Mouse (Mus musculus) CD4-positive helper T cell, adult 2 months (primary cell): Measurements from ENCODE around the gene L3mbtl2.
"Not testable (repeated sequence)": the region's sequence is repeated elsewhere in the genome, so short reads cannot be mapped to it uniquely, and the experiment has no call there.

Source experiments
- DNase-seq: peaks from one replicate; pipeline ENCODE4 v3.0.0-alpha.2; 2012; ENCODE audit warnings: low read depth, missing footprints, low spot score

The L3mbtl2 gene

GRCm38 (mm10) chr15:81663697-81664561 is at the start of gene L3mbtl2:
Gene L3mbtl2 (plus strand): TSS chr15:81663889.
- peak; percentile 93 for DNase-seq

- DNase-seq = no peak
Observed at GRCm38 (mm10) chr15:81649516-81650455, 13.9 kb upstream of the L3mbtl2 start.

- DNase-seq = no peak
Observed at GRCm38 (mm10) chr15:81650636-81651035, 13.1 kb upstream of the L3mbtl2 start.

- DNase-seq = no peak
Observed at GRCm38 (mm10) chr15:81661701-81662100, 2.0 kb upstream of the L3mbtl2 start.

GRCm38 (mm10) chr15:81663281-81663680 is 408 bp upstream of the L3mbtl2 start:
- DNase-seq = no peak

- no peak for DNase-seq
Observed at GRCm38 (mm10) chr15:81666957-81667356, 3.3 kb downstream of the L3mbtl2 start.

- DNase-seq = peak; percentile 34
Observed at GRCm38 (mm10) chr15:81670231-81670640, 6.5 kb downstream of the L3mbtl2 start.

GRCm38 (mm10) chr15:81676637-81677036 is 12.9 kb downstream of the L3mbtl2 start:
- no peak for DNase-seq

- no peak for DNase-seq
Observed at GRCm38 (mm10) chr15:81680301-81680805, 16.7 kb downstream of the L3mbtl2 start.

GRCm38 (mm10) chr15:81693366-81693966 is 29.8 kb downstream of the L3mbtl2 start:
- no peak for DNase-seq

- peak; percentile 73 for DNase-seq
Observed at GRCm38 (mm10) chr15:81693967-81694881, 30.5 kb downstream of the L3mbtl2 start.

- DNase-seq = no peak
Observed at GRCm38 (mm10) chr15:81694891-81695290, 31.2 kb downstream of the L3mbtl2 start.

GRCm38 (mm10) chr15:81697175-81697574 is 33.5 kb downstream of the L3mbtl2 start, which contains the start of gene Chadl:
Gene Chadl (minus strand): TSS chr15:81697287.
- no peak for DNase-seq

GRCm38 (mm10) chr15:81697847-81698246 is 34.2 kb downstream of the L3mbtl2 start:
- peak; percentile 50 for DNase-seq

- no peak for DNase-seq
Observed at GRCm38 (mm10) chr15:81698532-81698931, 34.8 kb downstream of the L3mbtl2 start.

- no peak for DNase-seq
Observed at GRCm38 (mm10) chr15:81700161-81700560, 36.5 kb downstream of the L3mbtl2 start.

- no peak for DNase-seq
Observed at GRCm38 (mm10) chr15:81700601-81701000, 36.9 kb downstream of the L3mbtl2 start.

- DNase-seq = not testable (repeated sequence)
Observed at GRCm38 (mm10) chr15:81701350-81701749, 37.7 kb downstream of the L3mbtl2 start.

GRCm38 (mm10) chr15:81702306-81703093 is 38.8 kb downstream of the L3mbtl2 start:
- DNase-seq = no peak

GRCm38 (mm10) chr15:81703094-81703489 is 39.4 kb downstream of the L3mbtl2 start:
- no peak for DNase-seq
